Mouse (Mus musculus) bone marrow macrophage, adult 2 months (primary cell): ENCODE results near the gene Camk2g.

Source experiments
- CTCF ChIP-seq: IDR thresholded peaks from 2 replicates; pipeline ENCODE4 v1.5.1; 2012; ENCODE audit warnings: low read depth, mild to moderate bottlenecking, low read length, moderate library complexity
- POLR2A ChIP-seq: IDR thresholded peaks from 2 replicates; pipeline ENCODE4 v1.6.1; 2012; ENCODE audit warnings: mild to moderate bottlenecking, low read depth, low read length, borderline replicate concordance

- TF ChIP-seq POLR2A: no peak
- no peak for TF ChIP-seq CTCF
Measured at GRCm38 (mm10) chr14:20833525-20833924, 39.6 kb upstream of the Camk2g start.
